Mouse (Mus musculus): ENCODE data around the gene Zfp655. TPM values are rescaled to one million over a fixed set of nuclear protein-coding genes. Genes with fewer than 3 reads are reported as not detected.

The Zfp655 gene
- polyA plus RNA-seq (2014; fragmentation: Illumina TruSeq; extraction: RNeasy Lipid Tissue Mini Kit (QIAGEN cat#74804); ENCODE audit: low read depth, low replicate concordance) = 34.8 TPM

DNA sequence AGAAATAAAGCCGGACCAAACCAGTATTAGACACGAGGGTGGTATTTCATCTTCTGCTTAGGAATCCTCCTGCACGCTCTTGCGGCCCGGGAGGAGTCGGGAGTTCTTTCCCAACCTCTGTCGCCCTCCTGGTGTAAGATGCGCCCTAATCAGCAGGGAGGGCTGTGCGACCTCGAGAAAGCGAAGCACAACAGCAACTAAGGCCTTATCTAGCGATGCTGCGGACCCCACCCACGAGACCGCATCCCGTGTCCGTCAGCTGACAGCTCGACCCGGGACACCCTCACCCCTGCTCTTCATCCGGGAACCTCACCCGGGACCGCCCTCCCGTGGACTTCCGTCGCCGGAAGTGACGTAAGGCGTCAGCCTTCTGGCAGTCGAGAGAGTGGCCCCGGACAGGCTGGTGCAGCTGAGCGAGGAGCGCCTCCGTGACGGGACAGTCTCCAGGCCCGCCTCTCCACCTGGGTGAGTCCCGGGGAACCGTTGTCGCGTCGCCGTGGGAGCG, at the start of gene Zfp655:
TSS of gene Zfp655 (plus strand) at position 349 of the 505 bp plus-strand sequence.

DNA sequence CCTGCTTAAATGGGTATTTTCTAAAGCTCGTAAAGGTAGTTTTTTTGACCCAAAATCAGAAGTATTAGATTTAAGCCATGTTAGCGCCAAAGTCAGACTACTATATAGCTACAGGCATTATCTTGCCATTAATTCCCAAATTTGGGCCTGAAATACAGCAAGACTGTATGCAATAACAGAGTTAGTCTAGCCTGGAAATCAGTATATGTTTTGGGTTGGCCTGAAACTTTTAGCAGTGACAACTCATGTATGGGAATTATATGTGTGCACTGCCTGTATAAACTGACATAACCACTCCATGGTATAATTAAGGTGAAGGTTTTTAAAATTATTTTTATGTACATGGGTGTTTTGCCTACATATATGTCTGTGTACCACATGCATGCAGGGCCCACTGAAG, 39.6 kb upstream of the Zfp655 start, which contains the start of gene Atp5j2:
TSS of gene Atp5j2 (minus strand) at position 101 of the 400 bp plus-strand sequence.

DNA sequence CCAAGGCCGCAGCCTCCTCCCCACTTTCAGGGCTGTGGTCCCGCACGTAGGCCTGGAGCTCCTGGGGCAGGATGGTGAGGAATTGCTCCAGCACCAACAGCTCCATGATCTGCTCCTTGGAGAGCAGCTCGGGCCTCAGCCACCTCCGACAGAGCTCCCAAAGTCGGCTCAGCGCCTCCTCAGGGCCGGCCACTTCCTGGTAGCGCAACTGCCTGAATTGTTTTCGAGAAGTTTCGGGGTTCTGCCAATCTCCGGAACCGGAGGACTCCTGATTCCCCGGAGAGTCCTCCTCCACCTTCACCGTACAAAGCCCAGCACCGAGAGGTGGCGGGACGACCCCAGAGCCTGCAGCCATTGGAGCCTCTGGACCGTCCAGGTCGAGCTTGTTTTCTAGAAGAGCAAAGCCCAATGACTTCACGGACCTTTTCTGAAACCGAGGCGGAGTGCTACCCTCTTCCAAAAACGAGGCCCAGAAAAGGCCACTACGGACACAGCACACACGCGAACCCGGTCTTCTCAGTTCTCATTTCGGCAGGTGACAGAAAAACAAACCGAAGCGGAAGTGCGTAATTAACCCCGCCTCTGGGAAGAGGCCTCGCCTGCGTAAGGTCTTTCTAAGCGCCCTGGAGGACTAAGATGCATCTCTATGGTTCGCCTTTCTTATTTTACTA, 30.1 kb upstream of the Zfp655 start, which contains the start of gene Zkscan14:
TSS of gene Zkscan14 (minus strand) at position 548 of the 671 bp plus-strand sequence.

DNA sequence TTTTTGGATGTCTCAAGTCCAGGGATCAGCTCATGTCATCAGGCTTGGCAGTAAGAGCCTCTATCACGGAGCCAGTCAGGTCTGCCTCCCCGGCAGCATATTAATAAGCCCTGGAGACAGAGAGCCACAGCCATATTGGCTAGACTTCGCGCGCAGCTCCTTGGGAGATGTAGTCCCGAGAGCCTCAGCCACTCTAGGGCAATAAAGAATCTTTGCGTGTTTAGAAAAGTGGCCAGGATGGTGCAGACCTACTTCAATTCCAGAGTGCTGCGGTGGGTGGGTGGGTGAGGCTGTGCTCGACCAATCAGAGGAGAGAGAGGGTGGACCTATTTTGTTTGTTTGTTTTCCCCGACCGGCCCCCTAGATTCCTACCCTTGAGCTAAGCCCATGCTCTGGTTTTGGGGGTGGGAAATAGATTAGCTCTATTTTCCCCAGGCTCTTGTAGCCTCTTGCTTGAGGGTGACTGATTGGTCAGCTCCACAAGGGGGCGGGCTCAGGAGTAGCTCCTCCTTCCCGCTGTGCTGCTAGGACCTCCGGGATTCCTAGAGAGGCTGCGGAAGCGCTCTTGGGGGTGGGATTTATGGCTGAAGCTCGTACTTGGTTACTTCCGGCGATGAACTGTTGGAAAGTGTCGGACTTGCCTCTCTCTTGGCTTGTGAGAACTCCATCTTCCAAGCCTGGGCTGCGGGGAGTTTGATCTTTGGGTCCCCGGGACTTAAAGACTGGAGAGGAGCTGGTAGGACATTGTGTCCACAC, 27.4 kb upstream of the Zfp655 start, which contains the start of gene Zkscan5:
TSS of gene Zkscan5 (plus strand) at position 627 of the 756 bp plus-strand sequence.

DNA sequence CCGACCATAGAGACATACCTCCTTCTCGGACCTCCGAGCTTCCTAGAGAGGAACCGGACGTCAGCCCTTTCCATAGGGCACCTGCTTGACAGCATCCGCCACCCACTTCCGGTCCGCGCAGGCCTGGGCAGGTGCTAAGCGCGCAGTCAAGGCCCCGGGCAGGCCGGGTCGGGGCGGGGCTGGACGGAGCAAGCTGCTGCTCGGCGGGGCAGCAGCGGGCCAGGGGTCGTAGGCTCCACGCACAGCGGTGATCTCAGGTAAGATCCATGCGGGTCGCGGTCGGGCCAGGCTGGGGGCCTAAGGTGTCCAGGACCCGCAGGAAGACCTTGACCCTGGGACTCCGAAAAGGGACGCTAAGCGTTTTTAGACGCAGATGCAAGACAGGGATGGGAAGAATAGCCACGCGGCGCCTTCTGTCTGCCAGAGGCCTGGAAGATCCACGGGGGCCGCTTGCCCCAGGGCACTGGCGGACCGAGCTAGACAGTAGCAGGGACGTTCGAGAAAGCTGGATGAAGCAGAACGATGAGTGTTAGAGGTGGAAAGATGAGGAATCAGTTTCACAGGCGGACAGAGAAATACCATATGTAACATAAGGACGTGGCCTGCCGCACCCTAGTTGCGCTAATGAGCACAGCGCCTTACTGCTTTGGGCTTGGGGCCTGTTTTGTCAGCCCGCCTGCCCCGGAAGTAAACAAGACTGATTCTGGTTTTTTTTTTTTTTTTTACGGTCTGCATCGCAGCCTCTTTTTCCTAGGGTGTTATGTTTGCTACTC, 49.0 kb downstream of the Zfp655 start, which contains the start of gene Zscan25:
TSS of gene Zscan25 (plus strand) at position 130 of the 773 bp plus-strand sequence.

Other genes starting within 250 kb of the Zfp655 start
- gene Gm4871, start 199.0 kb upstream of the Zfp655 start, polyA plus RNA-seq (2014; fragmentation: Illumina TruSeq; extraction: RNeasy Lipid Tissue Mini Kit (QIAGEN cat#74804); ENCODE audit: low read depth, low replicate concordance) = not detected
- gene 1700018F24Rik, start 188.7 kb upstream of the Zfp655 start, polyA plus RNA-seq (2014; fragmentation: Illumina TruSeq; extraction: RNeasy Lipid Tissue Mini Kit (QIAGEN cat#74804); ENCODE audit: low read depth, low replicate concordance) = not detected
- gene Arpc1a, start 147.9 kb upstream of the Zfp655 start, polyA plus RNA-seq (2014; fragmentation: Illumina TruSeq; extraction: RNeasy Lipid Tissue Mini Kit (QIAGEN cat#74804); ENCODE audit: low read depth, low replicate concordance) = 64.2 TPM
- not detected for gene Kpna7, start 147.7 kb upstream of the Zfp655 start, polyA plus RNA-seq (2014; fragmentation: Illumina TruSeq; extraction: RNeasy Lipid Tissue Mini Kit (QIAGEN cat#74804); ENCODE audit: low read depth, low replicate concordance)
- 77.3 TPM for gene Arpc1b, start 117.5 kb upstream of the Zfp655 start, polyA plus RNA-seq (2014; fragmentation: Illumina TruSeq; extraction: RNeasy Lipid Tissue Mini Kit (QIAGEN cat#74804); ENCODE audit: low read depth, low replicate concordance)
- gene Pdap1, start 91.5 kb upstream of the Zfp655 start, polyA plus RNA-seq (2014; fragmentation: Illumina TruSeq; extraction: RNeasy Lipid Tissue Mini Kit (QIAGEN cat#74804); ENCODE audit: low read depth, low replicate concordance) = 67.3 TPM
- 78.3 TPM for gene Bud31, start 91.4 kb upstream of the Zfp655 start, polyA plus RNA-seq (2014; fragmentation: Illumina TruSeq; extraction: RNeasy Lipid Tissue Mini Kit (QIAGEN cat#74804); ENCODE audit: low read depth, low replicate concordance)
- gene Ptcd1, start 64.6 kb upstream of the Zfp655 start, polyA plus RNA-seq (2014; fragmentation: Illumina TruSeq; extraction: RNeasy Lipid Tissue Mini Kit (QIAGEN cat#74804); ENCODE audit: low read depth, low replicate concordance) = 17.6 TPM
- gene Cpsf4, start 64.5 kb upstream of the Zfp655 start, polyA plus RNA-seq (2014; fragmentation: Illumina TruSeq; extraction: RNeasy Lipid Tissue Mini Kit (QIAGEN cat#74804); ENCODE audit: low read depth, low replicate concordance) = 11.3 TPM
- 1,357 TPM for gene Atp5j2, start 39.7 kb upstream of the Zfp655 start, polyA plus RNA-seq (2014; fragmentation: Illumina TruSeq; extraction: RNeasy Lipid Tissue Mini Kit (QIAGEN cat#74804); ENCODE audit: low read depth, low replicate concordance)
- 6.5 TPM for gene Zkscan14, start 29.8 kb upstream of the Zfp655 start, polyA plus RNA-seq (2014; fragmentation: Illumina TruSeq; extraction: RNeasy Lipid Tissue Mini Kit (QIAGEN cat#74804); ENCODE audit: low read depth, low replicate concordance)
- 9.9 TPM for gene Zkscan5, start 27.2 kb upstream of the Zfp655 start, polyA plus RNA-seq (2014; fragmentation: Illumina TruSeq; extraction: RNeasy Lipid Tissue Mini Kit (QIAGEN cat#74804); ENCODE audit: low read depth, low replicate concordance)
- gene Zscan25, start 48.8 kb downstream of the Zfp655 start, polyA plus RNA-seq (2014; fragmentation: Illumina TruSeq; extraction: RNeasy Lipid Tissue Mini Kit (QIAGEN cat#74804); ENCODE audit: low read depth, low replicate concordance) = 6.9 TPM
- not detected for gene Cyp3a57, start 113.6 kb downstream of the Zfp655 start, polyA plus RNA-seq (2014; fragmentation: Illumina TruSeq; extraction: RNeasy Lipid Tissue Mini Kit (QIAGEN cat#74804); ENCODE audit: low read depth, low replicate concordance)
- gene Cyp3a16, start 238.0 kb downstream of the Zfp655 start, polyA plus RNA-seq (2014; fragmentation: Illumina TruSeq; extraction: RNeasy Lipid Tissue Mini Kit (QIAGEN cat#74804); ENCODE audit: low read depth, low replicate concordance) = not detected